Mouse (Mus musculus) C2C12 (cell line): Measurements from ENCODE around the gene Sp7. TPM values are rescaled to one million over a fixed set of nuclear protein-coding genes. Genes with fewer than 3 reads are reported as not detected.

ENCODE experiments used
- H3K27me3 ChIP-seq: one replicate; pipeline ENCODE4 v1.6.1; 2011; ENCODE audit not compliant: control insufficient read depth, insufficient read depth, insufficient read length
- H3K36me3 ChIP-seq: one replicate; pipeline ENCODE4 v1.6.1; 2011; ENCODE audit not compliant: control insufficient read depth, insufficient read depth
- H3K4me3 ChIP-seq: one replicate; pipeline ENCODE4 v1.5.1; 2011; ENCODE audit warnings: mild to moderate bottlenecking, control low read depth; ENCODE audit not compliant: poor library complexity, insufficient read depth, severe bottlenecking
- H3K79me2 ChIP-seq: one replicate; pipeline ENCODE4 v1.6.1; 2011; ENCODE audit not compliant: control insufficient read depth, insufficient read depth
- H3K79me3 ChIP-seq: one replicate; pipeline ENCODE4 v1.6.1; 2011; ENCODE audit warnings: low read depth, control low read depth
- H3ac ChIP-seq: one replicate; pipeline ENCODE3; 2011; ENCODE audit warnings: low read depth; ENCODE audit not compliant: control insufficient read depth, insufficient read length
- CEBPB ChIP-seq: IDR thresholded peaks from one replicate; pipeline ENCODE4 v1.6.1; 2011; ENCODE audit warnings: low read depth, mild to moderate bottlenecking, control low read depth, moderate library complexity
- CTCF ChIP-seq: IDR thresholded peaks from one replicate; pipeline ENCODE4 v1.5.1; 2011; ENCODE audit not compliant: control insufficient read depth, insufficient read depth, insufficient read length
- FOSL1 ChIP-seq: IDR thresholded peaks from one replicate; pipeline ENCODE4 v1.8.0; 2011; ENCODE audit warnings: mild to moderate bottlenecking, low read length; ENCODE audit not compliant: poor library complexity, insufficient read depth, severe bottlenecking
- MAX ChIP-seq: IDR thresholded peaks from one replicate; pipeline ENCODE4 v1.6.1; 2011; ENCODE audit warnings: mild to moderate bottlenecking, control low read depth
- MYOD1 ChIP-seq: IDR thresholded peaks from one replicate; pipeline ENCODE4 v1.6.1; 2011; ENCODE audit warnings: low read depth; ENCODE audit not compliant: control insufficient read depth, insufficient read length
- MYOG ChIP-seq: IDR thresholded peaks from one replicate; pipeline ENCODE4 v1.6.1; 2011; ENCODE audit not compliant: control insufficient read depth, insufficient read length; ENCODE audit errors: extremely low read depth
- USF1 ChIP-seq: IDR thresholded peaks from one replicate; pipeline ENCODE4 v1.6.1; 2011; ENCODE audit warnings: low read depth, mild to moderate bottlenecking, control low read depth, moderate library complexity
- polyA plus RNA-seq: library from polyadenylated mRNA; unstranded; fragments of >200 nt; fragmentation: generic; extraction: Trizol; gene quantifications from one replicate; pipeline ENCODE4 v1.2.1, GENCODE M21; 2012; ENCODE audit warnings: missing spikeins

The Sp7 gene
- polyA plus RNA-seq, 1 experiment: 10.8 TPM

DNA sequence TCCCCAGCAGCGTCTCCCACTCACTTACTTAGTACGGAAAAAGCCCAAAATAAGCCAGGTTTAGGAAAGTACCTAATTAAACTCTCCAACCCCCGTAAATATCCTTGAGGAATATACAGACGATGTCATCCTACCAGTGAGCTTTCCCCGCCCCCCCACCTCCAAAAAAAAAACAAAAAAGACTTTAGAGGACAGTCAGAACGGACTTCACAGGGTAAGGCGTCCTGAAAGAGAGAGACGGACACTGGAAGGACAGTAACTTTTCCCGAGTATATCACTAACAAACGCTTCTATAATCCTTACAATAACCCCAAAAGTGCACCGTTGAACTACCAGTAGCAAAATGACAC, 16.1 kb downstream of the Sp7 start:
- Histone ChIP-seq H3K36me3 (peaks cover 27% of the 10 kb centered on the region), H3K79me3 (peaks cover 16% of the 10 kb centered on the region), H3K27me3 (no peaks in the 10 kb centered on the region), H3ac (peak overlapping the region; percentile 28), H3K4me3 (peak overlapping the region; percentile 97), H3K79me2 (peaks cover 38% of the 10 kb centered on the region)
- no peak for TF ChIP-seq MAX
- no peak for TF ChIP-seq MYOD1
- no peak for TF ChIP-seq CEBPB
- TF ChIP-seq MYOG: no peak
- no peak for TF ChIP-seq USF1
- no peak for TF ChIP-seq FOSL1
- no peak for TF ChIP-seq CTCF

DNA sequence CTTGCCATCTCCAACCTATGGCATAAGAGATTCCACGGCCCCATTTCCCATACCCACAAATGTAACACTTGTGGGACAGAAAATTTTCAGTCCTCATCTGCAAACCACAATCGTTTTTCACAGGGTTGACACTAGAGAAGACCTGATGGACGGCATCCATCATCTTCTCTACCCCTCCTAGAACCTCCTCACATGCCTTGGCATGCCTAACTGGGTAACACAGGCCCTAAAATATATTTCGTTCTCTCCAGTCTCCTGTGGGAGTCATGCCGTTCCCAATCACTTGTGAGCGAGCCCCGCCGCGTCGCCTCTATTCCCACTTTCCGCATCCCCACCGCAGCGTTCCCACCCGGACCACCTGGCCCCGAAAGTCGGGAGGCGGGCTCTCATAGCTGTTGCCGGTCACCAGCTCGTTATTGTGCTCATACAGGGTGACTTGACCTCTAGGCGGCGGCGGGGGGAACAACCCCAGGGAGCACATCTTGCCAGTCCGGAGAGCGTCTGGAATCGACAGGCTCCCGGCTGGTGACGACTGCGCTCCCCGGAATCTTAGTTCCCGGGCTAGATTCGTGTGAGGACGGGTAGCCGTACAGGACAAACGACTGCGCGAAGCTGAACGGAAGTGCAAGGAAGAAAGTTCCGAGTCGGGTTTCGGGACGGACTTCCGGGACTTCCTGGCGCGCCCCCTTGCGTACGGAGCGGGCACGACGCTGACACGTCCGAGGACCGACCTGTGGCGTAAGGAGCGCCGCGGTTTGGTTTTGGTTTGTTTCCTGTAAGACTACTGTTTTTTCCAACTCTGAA, 16.6 kb downstream of the Sp7 start, which contains the start of gene Aaas:
Gene Aaas, minus strand, starts transcription at position 634 of the 804 bp plus-strand sequence.
- peak within 1 kb of the TSS; percentile 97 for H3K4me3 ChIP-seq
- TF ChIP-seq CTCF (peak; percentile 99), MAX (peak; percentile 96), MYOG (no peak)
- no peaks in the 10 kb centered on the region for H3K27me3 ChIP-seq
- H3K36me3 ChIP-seq: peaks cover 32% of the 10 kb centered on the region
- H3ac ChIP-seq: peak within 1 kb of the TSS; percentile 83
- peaks cover 44% of the 10 kb centered on the region for H3K79me2 ChIP-seq
- peaks cover 19% of the 10 kb centered on the region for H3K79me3 ChIP-seq

- no peak overlapping the region for H3ac ChIP-seq
- H3K36me3 ChIP-seq: peaks cover 71% of the 10 kb centered on the region
- H3K4me3 ChIP-seq: no peak overlapping the region
- H3K27me3 ChIP-seq: no peaks in the 10 kb centered on the region
- peaks cover 19% of the 10 kb centered on the region for H3K79me3 ChIP-seq
- no peak for TF ChIP-seq MYOG
- peaks cover 45% of the 10 kb centered on the region for H3K79me2 ChIP-seq
Measured at GRCm38 (mm10) chr15:102346444-102346843, 20.5 kb downstream of the Sp7 start.

DNA sequence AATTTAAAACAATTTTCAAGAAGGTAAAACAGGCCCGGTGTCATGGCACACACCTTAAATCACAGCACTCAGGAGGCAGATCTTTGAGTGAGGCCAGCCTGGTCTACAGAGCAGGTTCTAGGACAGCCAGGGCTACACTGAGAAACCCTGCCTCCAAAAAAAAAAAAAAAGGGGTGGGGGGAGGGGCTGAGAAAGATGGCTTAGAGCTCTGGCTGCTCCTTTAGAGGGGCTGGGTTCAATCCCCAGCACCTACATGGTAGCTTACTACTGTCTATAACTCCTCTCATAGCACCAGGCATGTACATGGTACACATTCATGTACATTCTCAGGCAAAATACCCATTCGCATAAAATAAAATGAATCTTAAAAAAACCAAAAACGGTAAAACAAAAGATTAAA, 22.5 kb downstream of the Sp7 start:
- Histone ChIP-seq H3K27me3 (no peaks in the 10 kb centered on the region), H3ac (no peak overlapping the region), H3K4me3 (no peak overlapping the region), H3K79me3 (peaks cover 11% of the 10 kb centered on the region), H3K36me3 (peaks cover 89% of the 10 kb centered on the region), H3K79me2 (peaks cover 36% of the 10 kb centered on the region)
- TF ChIP-seq MYOD1 (no peak), USF1 (no peak), MYOG (no peak), MAX (no peak), FOSL1 (no peak), CEBPB (no peak), CTCF (no peak)

DNA sequence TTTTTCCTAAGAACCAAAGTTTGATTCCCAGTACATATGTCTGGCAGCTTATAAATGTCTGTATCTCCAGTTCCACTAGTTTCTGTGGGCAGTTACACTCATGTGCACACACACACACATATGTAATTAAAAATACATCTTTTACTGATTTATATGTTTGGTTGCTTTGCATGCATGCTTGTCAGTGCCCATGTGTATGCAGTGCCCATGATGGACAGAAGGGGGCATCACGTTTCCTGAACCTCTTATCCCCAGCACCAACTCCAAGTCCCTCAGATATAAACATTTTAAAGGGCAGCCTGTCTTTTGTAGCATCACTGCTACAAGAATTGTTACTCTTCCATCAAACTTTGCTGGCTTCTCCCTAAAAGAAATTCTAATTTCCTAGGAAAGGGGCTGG, 25.4 kb downstream of the Sp7 start:
- TF ChIP-seq MYOD1 (no peak), CTCF (peak; percentile 51), CEBPB (no peak), MAX (peak; percentile 66)
- H3K79me3 ChIP-seq: peaks cover 4% of the 10 kb centered on the region
- no peak overlapping the region for H3ac ChIP-seq
- H3K27me3 ChIP-seq: no peaks in the 10 kb centered on the region
- H3K79me2 ChIP-seq: peaks cover 14% of the 10 kb centered on the region
- H3K4me3 ChIP-seq: no peak overlapping the region
- H3K36me3 ChIP-seq: peaks cover 98% of the 10 kb centered on the region

DNA sequence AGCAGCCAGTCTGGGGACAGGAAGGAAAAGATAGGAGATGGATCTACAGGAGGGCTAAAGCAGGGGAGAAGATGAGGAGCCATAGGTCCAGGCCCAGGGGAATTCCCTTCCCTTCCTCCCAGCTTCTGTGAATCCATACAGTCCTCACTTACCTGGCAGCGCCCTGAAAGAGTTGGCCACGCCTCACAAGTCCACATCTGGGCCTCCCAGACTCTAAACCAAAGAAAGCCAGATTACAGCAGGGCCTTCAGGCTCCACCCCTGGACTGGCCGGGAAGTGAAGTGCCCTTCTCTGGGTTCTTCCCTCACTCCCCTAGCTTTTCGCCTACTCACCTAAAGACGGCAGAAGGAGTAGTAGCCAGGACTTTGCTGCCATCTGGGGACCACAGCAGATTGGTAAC, 27.4 kb downstream of the Sp7 start:
- no peak overlapping the region for H3ac ChIP-seq
- no peak overlapping the region for H3K4me3 ChIP-seq
- no peaks in the 10 kb centered on the region for H3K27me3 ChIP-seq
- TF ChIP-seq FOSL1 (no peak), USF1 (no peak), CTCF (no peak), CEBPB (no peak)
- no peaks in the 10 kb centered on the region for H3K79me2 ChIP-seq
- H3K36me3 ChIP-seq: peaks cover 92% of the 10 kb centered on the region
- no peaks in the 10 kb centered on the region for H3K79me3 ChIP-seq
